8 mouse cellular contexts compared by ENCODE assay signal in genomic region chr9:107555031-107555457, GRCm38 (mm10). TPM values are rescaled to one million over a fixed set of nuclear protein-coding genes. Genes with fewer than 3 reads are reported as not detected.
DNase-seq lines count a peak whose midpoint lies in the region; ATAC-seq and TF ChIP-seq lines count a peak whose summit lies in the region.

No protein-coding gene starts in this region.

- DNase-seq in left cerebral cortex, postnatal 4 days: peak; percentile 45
- DNase-seq in left cerebral cortex, adult 18-20 months (ENCODE audit: low spot score in 2 of 2): no peak
- peak; percentile 86 for DNase-seq in lung, postnatal 10 days
- DNase-seq in right cerebral cortex, postnatal 14 days: no peak

- under 1% methylated on average over 23 of the region's 23 CpGs for WGBS in embryonic facial prominence, embryonic 12.5 days
- WGBS in heart, embryonic 11.5 days (ENCODE audit: insufficient replicate concordance): under 1% methylated on average over 23 of the region's 23 CpGs
- WGBS in kidney, embryonic 14.5 days: under 1% methylated on average over 23 of the region's 23 CpGs
- 0% methylated on average over 23 of the region's 23 CpGs for WGBS in small intestine, adult 2 months

- H3K36me3 ChIP-seq in embryonic facial prominence, embryonic 12.5 days: peaks cover 38% of the 10 kb centered on the region
- H3K36me3 ChIP-seq in heart, embryonic 11.5 days (ENCODE audit: control insufficient read depth, insufficient read depth, low read length): peaks cover 22% of the 10 kb centered on the region
- peaks cover 37% of the 10 kb centered on the region for H3K36me3 ChIP-seq in kidney, embryonic 14.5 days (ENCODE audit: control insufficient read depth, insufficient read depth, low read length)
- H3K36me3 ChIP-seq in small intestine, adult 2 months (ENCODE audit: control insufficient read depth, insufficient read depth, low read length): peaks cover 31% of the 10 kb centered on the region

- H3K4me3 ChIP-seq in embryonic facial prominence, embryonic 12.5 days: peak overlapping the region; percentile 78
- H3K4me3 ChIP-seq in heart, embryonic 11.5 days (ENCODE audit: low read depth, low read length): peak overlapping the region; percentile 84
- H3K4me3 ChIP-seq in kidney, embryonic 14.5 days (ENCODE audit: low read length): peak overlapping the region; percentile 63
- H3K4me3 ChIP-seq in small intestine, adult 2 months (ENCODE audit: low read depth, low read length): peak overlapping the region; percentile 79

- intact Hi-C loops in left cerebral cortex, postnatal 4 days (cut with DNase I): no loop called here

- peak; percentile 29; the same call in 1 of the 2 replicates for TF ChIP-seq POLR2A in small intestine, adult 2 months (IDR thresholded peaks at IDR 0.05; ENCODE audit: low read depth, low read length)

- no peaks in the 10 kb centered on the region for H3K9me3 ChIP-seq in embryonic facial prominence, embryonic 12.5 days
- no peaks in the 10 kb centered on the region for H3K9me3 ChIP-seq in heart, embryonic 11.5 days (replicated peaks; ENCODE audit: control insufficient read depth, low read length)
- no peaks in the 10 kb centered on the region for H3K9me3 ChIP-seq in kidney, embryonic 14.5 days (ENCODE audit: control insufficient read depth, low read length)

- H3K4me1 ChIP-seq in embryonic facial prominence, embryonic 12.5 days: peaks cover 49% of the 10 kb centered on the region
- H3K4me1 ChIP-seq in heart, embryonic 11.5 days (ENCODE audit: control insufficient read depth, insufficient read depth, low read length): peaks cover 43% of the 10 kb centered on the region
- H3K4me1 ChIP-seq in kidney, embryonic 14.5 days (ENCODE audit: control insufficient read depth, insufficient read depth, low read length): peaks cover 49% of the 10 kb centered on the region
- peaks cover 14% of the 10 kb centered on the region for H3K4me1 ChIP-seq in small intestine, adult 2 months (ENCODE audit: control insufficient read depth, insufficient read depth, insufficient read length, low read length)

- peaks cover 8% of the 10 kb centered on the region; the same call in 1 of the 2 replicates for H3K27me3 ChIP-seq in embryonic facial prominence, embryonic 12.5 days
- peaks cover 14% of the 10 kb centered on the region for H3K27me3 ChIP-seq in heart, embryonic 11.5 days (ENCODE audit: control insufficient read depth, insufficient read depth, low read length)
- H3K27me3 ChIP-seq in kidney, embryonic 14.5 days (ENCODE audit: control insufficient read depth, insufficient read depth, low read length): no peaks in the 10 kb centered on the region
- no peaks in the 10 kb centered on the region for H3K27me3 ChIP-seq in small intestine, adult 2 months (ENCODE audit: control insufficient read depth, insufficient read depth, low read length)

- H3K27ac ChIP-seq in embryonic facial prominence, embryonic 12.5 days: peak overlapping the region; percentile 94
- peak overlapping the region; percentile 98 for H3K27ac ChIP-seq in heart, embryonic 11.5 days (ENCODE audit: low read depth, low read length)
- peak overlapping the region; percentile 97 for H3K27ac ChIP-seq in kidney, embryonic 14.5 days (ENCODE audit: low read depth, low read length)
- peak overlapping the region; percentile 98 for H3K27ac ChIP-seq in small intestine, adult 2 months (ENCODE audit: insufficient read depth, low read depth, low read length)

- peak overlapping the region; percentile 83 for H3K4me2 ChIP-seq in embryonic facial prominence, embryonic 12.5 days (replicated peaks)
- peak overlapping the region; percentile 98 for H3K4me2 ChIP-seq in heart, embryonic 11.5 days
- H3K4me2 ChIP-seq in kidney, embryonic 14.5 days (replicated peaks; ENCODE audit: low read depth, low read length): peak overlapping the region; percentile 87

- peak overlapping the region; percentile 79 for H3K9ac ChIP-seq in embryonic facial prominence, embryonic 12.5 days
- H3K9ac ChIP-seq in heart, embryonic 11.5 days (ENCODE audit: low read depth, low read length): peak overlapping the region; percentile 97
- peak overlapping the region; percentile 86 for H3K9ac ChIP-seq in kidney, embryonic 14.5 days (ENCODE audit: low read depth, low read length)

- ATAC-seq in embryonic facial prominence, embryonic 12.5 days (ENCODE audit: insufficient number of reproducible peaks, insufficient read depth, low FRiP score, low TSS enrichment): peak; percentile 9
- peak; percentile 22; the same call in 1 of the 2 replicates for ATAC-seq in heart, embryonic 11.5 days (replicated peaks; ENCODE audit: insufficient number of reproducible peaks, low FRiP score, low TSS enrichment)
- ATAC-seq in kidney, embryonic 14.5 days (ENCODE audit: low FRiP score, low TSS enrichment): peak; percentile 47

- no peak for TF ChIP-seq CTCF in small intestine, adult 2 months (IDR thresholded peaks at IDR 0.05; ENCODE audit: extremely low read depth, insufficient read length, insufficient replicate concordance, low read depth, low read length)

RNA-seq across cellular contexts. Expression of gene Rassf1, which starts 3.7 kb away (rescaled TPM):
- total RNA-seq in left cerebral cortex, postnatal 4 days (2021): 10 to 100 TPM; 24.9 to 25.4 TPM
- total RNA-seq in left cerebral cortex, adult 18-20 months (2021): 10 to 100 TPM; 19.5 to 20.3 TPM
- 54.0 and 55.6 TPM in 2 replicates for polyA plus RNA-seq in embryonic facial prominence, embryonic 12.5 days (2016; fragmentation: Nextera tagmentation; extraction: Ambion mirVana)
- polyA plus RNA-seq in heart, embryonic 11.5 days (2014; fragmentation: Nextera tagmentation; extraction: Ambion mirVana): 38.9 and 45.7 TPM in 2 replicates
- 53.2 and 60.1 TPM in 2 replicates for polyA plus RNA-seq in kidney, embryonic 14.5 days (2014; fragmentation: Nextera tagmentation; extraction: Ambion mirVana)
- 14.1 and 33.2 TPM in 2 replicates for polyA plus RNA-seq in small intestine, adult 2 months (2012; rRNA removed)

RNA-seq across cellular contexts. Expression of gene Zmynd10, which starts 7.9 kb away (rescaled TPM):
- 1 to 10 TPM; 3.9 to 4.7 TPM for total RNA-seq in left cerebral cortex, postnatal 4 days (2021)
- 1 to 10 TPM; 6.1 to 7.2 TPM for total RNA-seq in left cerebral cortex, adult 18-20 months (2021)
- 1.3 and 1.7 TPM in 2 replicates for polyA plus RNA-seq in embryonic facial prominence, embryonic 12.5 days (2016; fragmentation: Nextera tagmentation; extraction: Ambion mirVana)
- polyA plus RNA-seq in heart, embryonic 11.5 days (2014; fragmentation: Nextera tagmentation; extraction: Ambion mirVana): not detected in 2 replicates
- 0.76 and 1.7 TPM in 2 replicates for polyA plus RNA-seq in kidney, embryonic 14.5 days (2014; fragmentation: Nextera tagmentation; extraction: Ambion mirVana)
- polyA plus RNA-seq in small intestine, adult 2 months (2012; rRNA removed): 0.32 and 0.69 TPM in 2 replicates

RNA-seq across cellular contexts. Expression of gene Tusc2, which starts 8.0 kb away (rescaled TPM):
- 10 to 100 TPM; 65.4 to 66.9 TPM for total RNA-seq in left cerebral cortex, postnatal 4 days (2021)
- total RNA-seq in left cerebral cortex, adult 18-20 months (2021): 100 to 1,000 TPM; 104 to 108 TPM
- 54.1 and 54.8 TPM in 2 replicates for polyA plus RNA-seq in embryonic facial prominence, embryonic 12.5 days (2016; fragmentation: Nextera tagmentation; extraction: Ambion mirVana)
- 60.4 and 63.3 TPM in 2 replicates for polyA plus RNA-seq in heart, embryonic 11.5 days (2014; fragmentation: Nextera tagmentation; extraction: Ambion mirVana)
- 39.0 and 45.9 TPM in 2 replicates for polyA plus RNA-seq in kidney, embryonic 14.5 days (2014; fragmentation: Nextera tagmentation; extraction: Ambion mirVana)
- polyA plus RNA-seq in small intestine, adult 2 months (2012; rRNA removed): 38.8 and 49.7 TPM in 2 replicates

RNA-seq across cellular contexts. Expression of gene Hyal2, which starts 12.7 kb away (rescaled TPM):
- 10 to 100 TPM; 20.8 to 28.4 TPM for total RNA-seq in left cerebral cortex, postnatal 4 days (2021)
- total RNA-seq in left cerebral cortex, adult 18-20 months (2021): 10 to 100 TPM; 13.0 to 15.5 TPM
- polyA plus RNA-seq in embryonic facial prominence, embryonic 12.5 days (2016; fragmentation: Nextera tagmentation; extraction: Ambion mirVana): 132 and 134 TPM in 2 replicates
- polyA plus RNA-seq in heart, embryonic 11.5 days (2014; fragmentation: Nextera tagmentation; extraction: Ambion mirVana): 105 and 117 TPM in 2 replicates
- polyA plus RNA-seq in kidney, embryonic 14.5 days (2014; fragmentation: Nextera tagmentation; extraction: Ambion mirVana): 135 and 136 TPM in 2 replicates
- 119 and 213 TPM in 2 replicates for polyA plus RNA-seq in small intestine, adult 2 months (2012; rRNA removed)

RNA-seq across cellular contexts. Expression of gene Nprl2, which starts 13.0 kb away (rescaled TPM):
- total RNA-seq in left cerebral cortex, postnatal 4 days (2021): 10 to 100 TPM; 35.2 to 38.5 TPM
- 10 to 100 TPM; 42.2 to 43.6 TPM for total RNA-seq in left cerebral cortex, adult 18-20 months (2021)
- 40.8 and 46.3 TPM in 2 replicates for polyA plus RNA-seq in embryonic facial prominence, embryonic 12.5 days (2016; fragmentation: Nextera tagmentation; extraction: Ambion mirVana)
- polyA plus RNA-seq in heart, embryonic 11.5 days (2014; fragmentation: Nextera tagmentation; extraction: Ambion mirVana): 26.8 TPM in 2 replicates
- polyA plus RNA-seq in kidney, embryonic 14.5 days (2014; fragmentation: Nextera tagmentation; extraction: Ambion mirVana): 41.0 and 48.6 TPM in 2 replicates
- 15.6 and 23.3 TPM in 2 replicates for polyA plus RNA-seq in small intestine, adult 2 months (2012; rRNA removed)

Comparison
In these comparisons a context has a peak if more than half of its experiments do, and no peak if none do; other contexts are left out.
1. DNase-seq: peak in left cerebral cortex, postnatal 4 days (single experiment) and lung, postnatal 10 days (single experiment); none in left cerebral cortex, adult 18-20 months (0 of 2) and right cerebral cortex, postnatal 14 days (single experiment).
2. Peak in every context shown above with its lines, with median percentiles within 50 percentile points of each other: ATAC-seq, H3K27ac ChIP-seq, H3K4me2 ChIP-seq, H3K4me3 ChIP-seq and H3K9ac ChIP-seq.